Mouse (Mus musculus) CD4-positive, CD25-positive, alpha-beta regulatory T cell, adult 4 months (primary cell): ENCODE measurements around the gene Dhrs2. TPM values are rescaled to one million over a fixed set of nuclear protein-coding genes. Genes with fewer than 3 reads are reported as not detected.

Experiments
- ATAC-seq: one replicate; pipeline ENCODE4 v1.8.0; 2017
- polyA plus RNA-seq, 2 experiments: library from polyadenylated mRNA; unstranded; fragments of 100-300 nt; shearing (Covaris generic); gene quantifications; one replicate each; pipeline ENCODE4 v1.2.1; 2017

Dhrs2 gene
- polyA plus RNA-seq = not detected

DNA sequence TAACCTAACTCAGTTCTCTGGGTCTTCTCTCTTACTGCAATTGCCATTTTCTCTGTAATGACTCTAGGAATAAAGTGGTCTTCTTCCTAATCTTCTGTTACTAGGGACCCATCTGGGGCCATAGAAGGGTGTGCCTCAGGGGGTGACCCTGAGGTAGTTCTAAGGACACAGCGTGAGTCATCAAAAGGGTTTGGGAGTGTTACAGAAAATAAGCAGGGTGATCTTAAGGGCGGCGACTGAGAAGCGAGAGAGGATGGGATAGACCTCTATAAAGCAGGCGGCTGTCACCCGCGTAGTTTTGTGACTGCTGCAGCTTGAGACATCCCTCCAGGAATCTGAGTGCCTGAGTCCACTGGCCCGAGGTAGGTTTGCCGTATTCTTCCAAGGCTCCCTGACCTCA lies at the start of gene Dhrs2:
Gene Dhrs2, plus strand, starts transcription at position 301 of the 400 bp plus-strand sequence.
- ATAC-seq = no peak

DNA sequence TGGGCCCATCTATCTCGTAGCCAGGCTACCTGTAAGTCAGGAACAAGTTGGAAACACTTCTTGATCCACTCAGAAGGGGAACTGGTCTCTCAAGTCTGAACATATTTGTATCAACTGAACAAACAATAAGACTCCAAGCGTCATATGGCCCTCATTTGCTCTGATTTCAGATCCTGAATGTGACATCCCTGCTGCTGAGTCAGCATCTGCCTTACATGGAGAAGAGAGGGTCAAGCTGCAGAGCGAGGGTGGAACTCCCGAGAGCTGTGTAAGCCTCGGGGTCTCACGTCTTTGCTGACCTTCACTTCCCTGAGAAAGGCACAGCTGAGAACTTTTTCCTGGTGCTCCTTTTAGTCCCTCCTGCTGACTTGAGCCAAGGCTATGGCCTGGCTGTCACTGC lies 47.6 kb upstream of the Dhrs2 start:
- no peak for ATAC-seq

DNA sequence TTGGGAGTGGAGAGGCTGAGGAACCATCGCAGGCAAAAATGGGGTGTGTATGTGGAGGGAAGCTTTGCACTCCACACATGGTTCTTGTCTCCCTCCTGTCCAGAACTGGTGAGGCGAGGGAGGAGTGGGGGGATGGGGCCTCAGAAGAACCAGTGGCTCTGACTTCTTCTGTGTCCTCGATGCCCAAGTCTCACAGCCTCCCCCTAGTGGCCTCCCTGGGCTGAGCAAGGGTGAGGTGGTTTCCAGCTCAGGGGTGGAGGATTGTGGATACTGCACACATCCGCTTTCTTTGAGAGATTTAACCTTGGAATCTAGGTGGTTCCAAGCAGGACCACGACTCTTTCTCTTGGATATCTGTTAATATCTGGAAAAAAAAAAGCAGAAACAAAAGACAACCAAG lies 44.5 kb upstream of the Dhrs2 start:
- ATAC-seq = no peak

DNA sequence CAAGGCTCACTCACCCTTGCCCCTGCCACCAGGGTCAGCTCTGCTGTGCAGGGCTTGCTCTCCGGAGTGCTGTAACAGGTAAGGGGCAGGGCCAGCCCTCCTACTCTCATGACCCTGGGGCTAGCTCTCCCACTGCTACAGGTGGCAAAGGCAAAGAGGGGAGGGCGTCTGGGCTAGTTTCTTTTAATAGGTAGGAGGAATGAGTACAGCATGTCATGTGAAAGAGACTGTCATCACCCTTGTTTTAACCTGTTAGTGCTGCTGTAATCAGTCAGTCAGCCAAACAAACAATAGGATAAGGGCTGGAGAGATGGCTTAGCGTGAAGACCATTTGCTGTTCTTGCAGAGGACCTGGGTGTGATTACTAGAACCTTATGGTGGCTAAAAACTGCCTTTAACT lies 40.9 kb upstream of the Dhrs2 start:
- ATAC-seq = no peak

DNA sequence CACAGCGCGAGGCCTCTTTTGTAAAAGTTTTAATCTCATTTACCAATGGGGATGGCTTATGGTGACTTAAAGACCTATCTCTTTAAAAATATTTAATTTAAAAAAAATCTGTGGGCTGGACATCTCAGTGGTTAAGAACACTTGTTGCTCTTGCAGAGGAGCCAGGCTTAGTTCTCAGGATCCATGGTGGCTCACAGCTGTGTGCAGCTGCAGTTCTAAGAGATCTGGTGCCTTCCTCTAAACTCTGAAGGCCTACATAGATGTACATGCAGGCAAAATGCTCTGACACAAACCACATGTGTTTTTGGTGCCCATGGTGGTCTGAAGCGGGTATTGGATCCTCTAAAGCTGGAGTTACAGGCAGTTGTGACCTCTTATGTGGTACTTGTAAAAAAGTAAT lies 38.6 kb upstream of the Dhrs2 start:
- ATAC-seq = no peak

DNA sequence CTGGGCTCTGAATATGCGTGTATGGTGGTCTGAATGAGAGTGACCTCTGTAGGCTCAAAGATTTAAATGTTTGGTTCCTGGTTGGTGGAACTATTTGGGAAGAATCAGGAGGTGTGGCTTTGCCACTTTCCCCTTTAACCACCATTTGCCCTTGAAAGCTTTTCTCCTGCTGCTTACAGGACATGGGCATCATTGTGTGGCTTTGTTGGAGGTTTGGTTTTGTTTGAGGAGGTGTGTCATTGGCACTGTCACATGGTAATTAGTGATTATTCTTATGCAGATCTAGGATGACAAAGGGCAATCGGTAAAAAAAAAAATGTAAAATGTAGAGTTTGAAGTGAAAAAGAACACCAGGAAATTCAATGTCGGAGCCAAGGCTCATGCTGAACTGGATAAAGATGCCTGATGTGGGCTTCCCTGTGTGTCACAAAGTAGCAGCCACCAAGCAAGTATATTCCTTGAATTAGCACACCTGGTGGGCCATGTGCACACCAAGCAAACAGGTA lies 37.1 kb upstream of the Dhrs2 start:
- no peak for ATAC-seq

DNA sequence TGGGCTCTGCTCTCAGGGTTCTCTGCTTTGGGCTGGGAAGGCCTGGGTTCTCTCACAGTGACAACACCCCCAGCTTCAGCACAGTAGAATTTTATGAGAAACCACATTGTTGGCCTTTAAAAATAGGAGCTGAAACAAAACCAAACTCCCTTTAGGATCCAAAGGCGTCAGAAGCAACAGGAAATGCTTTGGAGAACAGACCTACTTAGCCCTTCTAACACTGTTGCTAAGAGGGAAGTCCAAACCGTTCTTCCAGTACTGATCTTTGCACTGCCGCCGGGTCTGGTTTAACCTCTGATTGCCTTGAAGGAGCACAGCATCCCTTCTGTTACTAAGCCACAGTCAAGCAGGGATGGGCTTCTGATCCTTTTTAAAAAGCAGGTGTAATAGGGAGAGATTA lies 33.3 kb upstream of the Dhrs2 start:
- ATAC-seq = no peak

DNA sequence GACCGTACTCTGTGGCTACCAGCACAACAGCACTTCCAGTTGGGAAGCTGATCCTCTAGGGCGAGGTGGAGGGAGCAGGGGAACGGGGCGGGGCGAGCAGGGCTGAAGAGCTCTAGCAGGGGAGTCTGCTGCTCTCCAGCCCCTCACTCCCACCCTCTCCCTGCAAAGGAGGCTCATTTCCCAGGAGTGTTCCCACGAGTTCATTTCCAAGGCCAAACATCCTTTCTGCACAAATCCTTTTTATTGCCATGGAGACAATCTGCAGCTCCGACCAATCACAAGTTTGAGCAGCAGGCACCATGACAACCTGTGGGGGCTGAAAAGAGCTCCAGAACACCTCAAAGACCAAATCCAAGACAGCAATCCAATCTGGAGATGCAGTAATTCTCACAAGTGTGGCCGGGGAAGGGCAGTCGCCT lies 32.4 kb upstream of the Dhrs2 start:
- ATAC-seq = no peak

DNA sequence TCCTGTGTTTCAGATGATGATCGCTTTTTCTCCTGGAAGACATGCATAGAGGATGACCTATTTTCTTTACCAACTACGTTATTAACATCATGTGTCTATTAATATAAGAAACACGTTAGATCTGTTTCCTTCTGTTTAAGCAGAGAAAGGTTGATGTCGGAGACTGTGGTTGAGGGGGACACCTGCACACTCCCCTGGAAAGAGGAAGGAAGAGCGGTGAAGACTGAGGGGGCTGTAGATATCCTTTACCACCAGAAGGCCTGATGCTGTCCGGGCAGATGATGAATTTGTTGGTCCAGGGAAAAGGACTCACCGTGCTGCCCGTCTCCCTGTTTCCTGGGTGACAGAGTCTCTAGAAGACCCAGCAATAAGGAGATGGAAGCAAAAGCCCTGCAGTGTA lies 28.5 kb upstream of the Dhrs2 start:
- no peak for ATAC-seq

DNA sequence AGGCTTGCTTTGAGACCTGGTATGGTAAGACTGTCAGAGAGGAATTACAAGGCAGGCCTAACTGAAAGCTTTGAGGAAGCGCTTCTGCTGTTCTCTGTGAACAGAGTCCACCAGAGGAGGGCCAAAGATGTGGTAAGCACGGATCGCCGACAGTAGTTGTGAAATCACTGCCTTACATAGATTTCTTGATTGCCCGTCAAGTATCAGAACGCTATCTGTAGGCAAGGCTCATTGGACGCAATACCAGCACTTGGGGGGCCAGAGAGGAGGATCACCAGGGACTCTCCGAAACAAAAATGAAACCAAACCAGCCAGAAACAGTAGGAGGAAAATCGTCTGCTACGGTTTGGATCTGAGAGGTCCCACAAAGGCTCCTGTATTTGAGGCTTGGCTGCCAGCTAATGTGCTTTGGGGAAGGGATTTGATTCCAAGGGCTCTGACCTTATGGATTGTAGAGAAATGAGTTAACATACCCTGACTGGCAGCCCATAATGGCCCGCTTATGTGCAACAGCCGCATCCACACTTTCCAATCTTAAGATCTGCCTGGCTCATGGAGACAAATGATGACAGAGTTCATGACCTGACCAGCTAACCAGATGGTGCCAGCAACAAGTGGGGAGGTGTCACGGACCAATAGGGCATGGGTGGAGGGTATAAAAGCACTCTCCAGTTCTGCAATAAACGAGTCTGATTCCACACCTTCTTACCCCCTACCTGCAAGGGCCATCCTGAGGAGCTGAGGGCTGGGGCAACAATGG lies 27.8 kb upstream of the Dhrs2 start:
- ATAC-seq = peak; percentile 80

DNA sequence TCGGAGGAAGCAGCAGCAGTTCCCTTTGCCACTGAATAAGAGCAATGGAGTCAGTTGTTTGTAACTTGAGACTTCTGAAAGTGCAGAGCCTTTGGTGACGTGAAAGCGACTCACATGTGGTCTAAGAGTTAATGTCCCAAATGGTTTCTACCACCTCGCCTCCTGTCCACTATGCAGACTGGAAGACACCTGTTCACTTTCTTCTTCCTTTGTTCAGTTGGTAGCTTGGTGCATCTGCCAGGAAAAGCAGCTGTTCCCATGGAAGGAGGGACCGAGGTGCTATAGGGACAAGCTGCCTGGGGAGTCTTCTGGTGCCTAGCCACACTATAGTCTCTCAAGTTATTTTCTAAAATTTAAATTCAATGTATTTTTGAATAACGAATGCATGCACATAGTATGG lies 27.0 kb upstream of the Dhrs2 start:
- ATAC-seq = no peak

DNA sequence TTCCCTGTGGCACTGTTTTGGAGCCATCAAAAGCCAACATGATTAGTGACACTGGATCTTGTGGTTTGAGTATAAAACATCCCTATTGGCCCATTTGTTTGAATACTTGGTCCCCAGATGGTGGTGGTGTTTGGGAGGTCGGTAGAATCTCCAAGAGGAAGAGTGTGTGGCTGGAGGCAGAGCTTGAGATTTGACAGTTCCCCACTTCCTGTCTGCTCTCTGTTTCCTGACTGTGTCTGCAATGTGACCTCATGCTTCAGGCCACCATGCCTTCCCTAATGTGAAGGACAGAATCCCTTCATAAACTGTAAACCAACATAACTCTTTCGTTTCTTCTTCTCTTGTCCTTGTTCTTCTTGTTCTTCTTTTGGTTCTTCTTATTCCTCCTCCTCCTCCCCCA lies 24.7 kb upstream of the Dhrs2 start:
- ATAC-seq = no peak

DNA sequence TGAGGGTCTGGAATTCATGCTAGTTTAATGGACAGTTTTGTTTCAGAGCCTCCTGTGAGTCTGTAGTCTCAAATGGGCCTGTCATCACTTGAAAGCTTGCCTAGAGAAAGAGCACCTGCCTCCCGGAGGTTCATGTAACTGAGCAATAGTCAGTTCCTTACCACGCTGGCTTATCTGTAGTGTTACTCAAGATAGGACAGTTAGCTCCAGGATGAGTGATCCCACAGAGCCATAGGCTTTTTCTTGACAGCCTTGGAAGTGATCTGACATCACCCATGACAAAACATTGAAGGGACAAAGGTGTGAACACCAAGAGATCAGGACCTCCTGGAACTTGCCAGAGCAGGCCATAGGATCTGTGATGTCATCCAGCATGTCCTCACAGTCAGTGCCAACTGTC lies 23.6 kb upstream of the Dhrs2 start:
- no peak for ATAC-seq

DNA sequence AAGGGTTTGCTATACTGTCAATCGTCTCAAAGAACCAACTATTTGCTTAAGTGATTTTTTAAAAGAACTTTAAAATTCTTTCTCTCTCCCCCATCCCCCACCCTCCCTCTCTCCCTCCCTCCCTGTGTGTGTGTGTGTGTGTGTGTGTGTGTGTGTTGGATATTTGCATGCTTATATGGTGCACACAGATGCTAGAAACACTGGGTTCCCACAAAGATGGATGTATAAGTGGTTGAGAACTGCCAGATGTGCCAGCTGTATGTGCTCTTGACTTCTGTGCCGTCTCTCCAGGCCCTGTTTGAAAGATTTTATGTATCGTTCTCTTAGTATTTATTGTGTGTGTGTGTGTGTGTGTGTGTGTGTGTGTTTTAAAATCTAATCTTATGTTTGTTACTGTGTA lies 17.3 kb upstream of the Dhrs2 start:
- ATAC-seq = no peak

DNA sequence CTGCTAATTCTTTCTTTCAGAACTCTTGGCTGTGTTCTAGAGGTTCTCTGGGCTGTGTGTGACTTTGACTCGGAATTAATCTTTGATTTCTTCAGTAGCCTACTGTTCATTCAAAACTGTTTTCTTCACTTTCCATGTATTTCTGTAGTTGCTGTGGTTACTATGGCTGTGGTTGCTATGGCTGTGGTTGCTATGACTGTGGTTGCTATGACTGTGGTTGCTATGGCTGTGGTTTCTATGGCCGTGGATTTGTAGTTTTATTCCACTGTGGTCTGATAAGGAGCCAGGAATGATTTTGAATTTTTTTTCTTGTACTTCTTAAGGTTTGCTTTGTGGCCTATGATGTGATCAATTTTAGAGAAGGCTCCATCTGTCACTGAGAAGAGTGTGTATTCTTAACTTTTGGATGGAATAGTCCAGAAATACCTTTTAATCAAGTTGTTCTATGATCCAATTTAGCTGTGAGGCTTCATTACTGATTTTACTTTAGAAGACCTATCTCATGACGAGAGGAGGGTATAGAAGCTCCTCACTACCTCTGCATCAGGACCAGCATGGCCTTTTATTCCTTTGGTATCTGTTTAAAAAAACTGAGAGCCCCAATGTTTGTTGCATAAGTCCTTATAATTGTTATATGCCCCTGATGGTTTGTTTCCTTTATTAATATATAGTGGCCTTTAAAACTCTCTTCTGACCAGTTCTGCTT lies 16.6 kb upstream of the Dhrs2 start:
- no peak for ATAC-seq

DNA sequence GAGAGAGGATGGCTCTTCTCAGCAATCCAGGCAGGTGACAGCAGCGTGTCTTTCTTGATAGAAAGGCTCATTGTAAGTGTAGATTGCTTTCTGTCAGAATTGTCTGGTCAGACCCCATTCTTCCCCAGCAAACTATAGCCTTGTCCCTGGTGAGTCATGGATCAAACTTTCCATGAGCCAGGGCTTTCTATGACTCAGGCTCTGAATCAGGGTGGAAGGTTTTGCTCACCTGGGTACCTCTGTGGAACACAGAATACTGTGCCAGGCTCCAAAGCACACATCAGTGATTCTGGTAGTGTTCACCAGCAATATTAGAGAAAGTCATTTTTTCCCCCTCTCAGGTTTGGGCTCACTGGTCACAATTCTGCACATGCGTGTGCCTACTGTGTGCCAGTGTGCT lies 13.5 kb upstream of the Dhrs2 start:
- ATAC-seq = no peak

DNA sequence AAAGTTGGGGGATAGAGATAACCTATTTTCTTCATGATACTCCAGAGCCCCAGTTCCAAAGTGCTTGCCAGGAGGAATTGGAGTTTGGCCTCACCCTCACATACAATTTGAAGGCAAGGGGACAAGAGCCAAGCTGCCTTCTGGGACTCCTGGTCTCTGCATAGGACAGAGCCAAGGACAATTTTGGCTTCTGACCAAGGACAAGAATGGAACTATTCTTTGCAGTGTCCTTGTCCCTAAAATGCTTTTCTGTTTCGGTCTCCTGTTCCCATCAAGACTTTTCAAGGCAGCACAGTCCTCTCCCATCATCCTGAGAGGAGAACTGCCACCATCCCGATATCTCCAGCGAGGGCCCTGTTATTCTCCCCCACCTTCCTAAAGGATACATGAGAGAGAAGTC lies 8.2 kb upstream of the Dhrs2 start:
- ATAC-seq = no peak

DNA sequence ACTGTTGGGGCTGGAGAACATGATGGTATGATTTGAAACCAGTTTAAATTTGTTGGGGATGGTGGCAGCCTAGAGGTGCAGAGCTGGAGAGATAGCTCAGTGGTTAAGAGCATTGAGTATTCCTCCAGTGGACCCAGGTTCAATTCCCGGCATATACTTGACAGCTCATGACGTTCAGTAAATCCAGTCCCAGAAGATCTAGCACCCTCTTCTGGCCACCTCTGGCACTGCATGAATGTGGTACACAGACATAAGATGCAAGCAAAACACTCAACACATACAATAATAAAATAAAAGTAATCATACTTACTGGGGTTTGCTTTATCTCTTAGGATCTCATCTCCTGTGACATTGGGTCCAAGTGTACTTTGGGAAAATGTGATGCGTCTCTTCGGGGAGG lies 7.3 kb upstream of the Dhrs2 start:
- no peak for ATAC-seq

DNA sequence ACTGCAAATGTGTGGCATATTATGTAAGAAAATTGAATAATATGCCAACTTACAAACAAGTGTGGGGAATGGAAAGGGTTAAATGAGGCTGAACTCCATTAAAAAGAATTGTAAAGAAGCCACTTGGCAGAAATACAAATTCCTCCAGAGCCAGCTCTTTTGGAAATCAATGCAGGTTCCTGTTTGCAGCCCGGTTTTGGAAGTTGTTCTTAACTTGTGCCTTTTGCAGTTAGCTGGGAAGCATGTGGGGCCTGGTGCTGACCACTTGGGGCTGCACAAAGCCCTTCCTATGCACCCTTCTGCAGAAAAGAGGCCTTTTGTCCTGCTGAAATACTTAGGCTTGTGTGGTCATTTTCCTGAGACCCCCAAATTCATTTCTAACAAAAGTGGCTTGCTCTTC lies 1.4 kb downstream of the Dhrs2 start:
- no peak for ATAC-seq

DNA sequence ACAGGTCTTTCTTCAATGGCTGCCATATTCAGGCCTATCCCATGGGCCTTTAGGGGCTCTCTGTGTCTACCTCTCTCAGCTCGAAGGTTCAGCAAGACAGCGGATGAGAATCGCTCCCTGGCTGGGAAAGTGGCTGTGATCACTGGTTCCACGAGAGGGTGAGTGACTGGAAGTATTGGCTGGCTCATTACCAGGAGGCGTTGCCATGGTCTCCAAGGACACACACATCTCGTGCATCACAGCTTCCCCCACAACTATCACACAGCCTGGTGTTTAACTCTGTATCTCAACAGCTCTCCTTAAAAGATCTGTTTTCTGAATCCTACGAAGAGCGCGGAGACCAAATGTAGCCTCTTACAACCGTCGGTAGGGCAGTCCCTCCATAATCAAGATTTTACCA lies 12.8 kb downstream of the Dhrs2 start:
- ATAC-seq = no peak

DNA sequence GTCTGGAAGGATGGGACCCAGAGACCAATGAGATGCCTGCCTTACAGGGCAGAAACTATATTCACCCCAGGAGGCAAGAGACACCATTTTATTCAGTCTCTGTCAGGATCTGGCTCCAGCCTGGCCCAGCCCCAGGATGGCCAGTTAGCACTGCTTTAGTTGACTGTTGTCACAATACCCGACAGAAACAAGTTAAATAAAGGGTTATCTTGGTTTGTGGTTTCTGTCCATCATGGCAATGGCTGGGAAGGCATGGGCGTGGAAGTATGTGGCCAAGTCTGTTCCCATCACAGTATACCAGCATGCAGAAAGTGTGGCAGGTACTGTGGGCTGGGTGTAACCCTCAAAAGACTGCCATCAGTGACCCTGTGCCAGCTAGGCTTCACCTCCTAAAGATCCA lies 14.9 kb downstream of the Dhrs2 start:
- no peak for ATAC-seq

DNA sequence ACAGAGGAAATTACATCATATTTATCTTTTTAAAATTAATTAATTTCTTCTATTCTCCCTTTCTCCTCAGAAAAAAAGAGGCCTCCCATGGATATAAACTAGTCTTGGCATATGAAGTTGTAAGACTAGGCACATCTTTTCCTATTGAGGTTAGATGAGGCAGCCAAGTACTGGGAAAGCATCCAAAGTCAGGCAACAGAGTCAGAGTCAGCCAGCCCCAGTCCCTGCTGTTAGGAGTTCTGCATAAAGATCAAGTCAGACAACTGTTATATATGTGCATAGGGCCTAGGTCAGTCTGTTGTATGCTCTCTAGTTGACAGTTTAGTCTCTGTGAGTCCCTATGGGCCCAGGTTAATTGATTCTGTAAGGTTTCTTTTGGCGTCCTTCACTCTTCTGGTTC lies 20.9 kb downstream of the Dhrs2 start:
- no peak for ATAC-seq

DNA sequence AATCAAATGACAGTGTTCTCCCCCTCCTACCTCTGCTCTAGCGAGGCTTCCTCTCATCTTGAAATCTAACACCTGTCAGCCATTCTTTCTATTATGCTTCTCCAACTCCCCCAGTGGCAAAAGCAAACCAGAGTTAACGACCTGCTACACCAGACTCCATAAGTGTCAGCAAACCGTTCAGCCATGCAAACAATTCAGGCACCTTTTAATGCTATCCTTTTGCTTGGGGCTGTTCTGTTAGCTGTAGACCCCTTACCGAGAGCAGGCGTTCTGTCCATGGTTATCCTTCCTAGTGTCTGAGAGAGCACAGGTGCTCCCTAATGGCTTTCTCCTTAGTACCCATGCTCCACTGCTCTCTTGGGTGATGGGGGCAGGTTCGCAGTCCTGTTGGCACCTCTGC lies 25.4 kb downstream of the Dhrs2 start:
- ATAC-seq = no peak

DNA sequence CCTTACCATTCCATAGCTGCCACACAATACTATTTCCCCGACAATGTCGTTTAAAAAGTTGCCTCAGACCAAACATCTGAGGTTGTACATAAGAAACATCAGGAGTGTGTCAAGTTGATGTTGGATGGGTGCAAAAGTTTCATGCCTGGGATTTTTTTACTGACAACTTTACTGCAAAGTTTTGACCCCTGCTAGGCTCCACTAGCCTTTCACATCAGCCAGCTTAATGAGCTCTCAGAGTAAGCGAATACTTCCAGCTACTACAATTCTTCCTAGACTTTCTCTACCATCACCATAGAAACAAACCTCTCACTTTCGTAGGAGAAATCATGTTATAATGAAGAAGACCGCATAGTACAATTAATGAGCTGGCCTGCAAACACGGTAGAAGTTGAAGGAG lies 26.5 kb downstream of the Dhrs2 start:
- no peak for ATAC-seq
